Mouse (Mus musculus): ENCODE measurements around the gene Pbx1.

The Pbx1 gene

GRCm38 (mm10) chr1:168272091-168272490 lies 160.0 kb downstream of the Pbx1 start:
- no peak for DNase-seq (ENCODE audit: low spot score in 2 of 2)

DNA sequence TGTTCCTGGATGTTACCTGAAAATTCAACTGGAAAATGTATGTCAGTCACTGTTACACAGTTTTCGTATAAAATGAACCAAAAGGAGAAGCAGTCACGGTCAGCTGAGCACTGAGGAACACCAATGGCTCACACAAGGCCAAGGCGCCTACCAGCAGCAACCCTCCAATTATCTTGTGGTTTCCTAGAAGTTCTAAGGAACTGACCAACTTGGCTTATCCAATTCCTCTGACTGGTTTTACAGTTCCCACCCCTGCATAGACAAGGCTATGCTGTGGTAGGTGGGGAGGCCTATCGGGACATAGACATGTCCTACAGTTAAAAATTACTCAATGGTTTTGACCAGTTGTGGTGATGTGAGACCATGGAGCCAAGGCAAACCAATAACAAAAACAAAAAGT lies 160.9 kb downstream of the Pbx1 start:
- DNase-seq (ENCODE audit: low spot score in 2 of 2), result no peak

DNA sequence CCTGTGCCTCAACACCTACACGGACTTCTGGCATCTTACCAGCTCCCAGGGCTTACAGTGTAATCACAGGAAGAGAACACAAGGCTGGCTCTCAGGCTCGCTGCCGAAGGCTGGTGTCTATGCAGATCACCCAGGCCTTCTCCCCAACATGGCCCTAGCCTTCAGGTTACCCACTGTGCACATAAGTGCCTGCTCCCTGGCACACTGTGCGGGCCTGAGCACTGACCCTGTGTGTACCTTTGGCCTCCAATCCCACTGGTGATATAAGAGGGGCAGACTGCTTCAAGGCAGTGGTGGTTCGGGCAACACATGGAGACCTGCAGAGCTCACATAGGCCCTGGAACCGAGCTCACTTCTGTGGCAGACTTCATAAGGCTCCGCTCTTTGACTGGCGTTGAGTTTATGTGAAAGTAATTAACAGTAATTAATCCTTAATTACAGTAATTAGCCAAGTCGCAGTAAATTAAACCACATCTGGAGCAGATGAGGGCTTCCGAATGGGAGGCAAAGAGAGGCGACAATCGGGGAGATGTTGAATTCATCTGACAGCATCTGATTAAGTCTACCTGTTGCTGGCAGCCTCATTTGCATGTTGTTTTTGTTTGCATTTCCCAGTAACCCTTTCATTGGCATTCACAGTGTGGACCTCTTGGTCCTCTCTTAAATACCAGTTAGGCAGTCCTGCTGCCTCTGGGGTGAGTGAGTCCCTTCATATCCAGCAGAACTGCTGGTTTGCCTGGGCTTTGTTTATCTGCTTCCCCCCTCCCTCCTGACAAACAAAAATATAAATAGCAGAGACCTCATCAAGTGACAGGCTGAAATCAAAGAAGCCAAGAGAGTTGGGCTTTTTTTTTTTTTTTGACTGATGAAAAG lies 163.1 kb downstream of the Pbx1 start:
- no peak for DNase-seq (ENCODE audit: low spot score in 2 of 2)

DNA sequence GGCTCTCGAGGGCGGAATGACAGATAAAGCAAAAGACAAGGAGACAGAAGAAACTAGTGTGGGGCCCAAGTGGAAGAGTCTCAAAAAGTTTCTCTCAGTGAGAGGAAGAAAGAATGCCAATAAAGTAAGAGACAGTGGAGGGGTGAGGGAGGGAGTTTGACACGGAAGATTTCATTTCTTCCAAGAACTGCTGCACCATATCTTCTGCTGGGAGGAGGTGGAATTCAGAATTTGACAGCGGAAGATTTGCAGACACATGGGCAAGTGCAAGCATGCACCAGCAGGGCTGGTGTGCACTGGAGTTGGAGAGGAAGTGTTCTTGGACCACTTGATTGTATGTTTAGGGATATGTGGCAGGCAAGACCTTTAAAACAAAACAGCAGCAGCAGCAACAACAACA lies 163.8 kb downstream of the Pbx1 start:
- no peak for DNase-seq (ENCODE audit: low spot score in 2 of 2)

- DNase-seq (ENCODE audit: low spot score in 2 of 2), result no peak
Observed at GRCm38 (mm10) chr1:168265594-168266390, 166.3 kb downstream of the Pbx1 start.

DNA sequence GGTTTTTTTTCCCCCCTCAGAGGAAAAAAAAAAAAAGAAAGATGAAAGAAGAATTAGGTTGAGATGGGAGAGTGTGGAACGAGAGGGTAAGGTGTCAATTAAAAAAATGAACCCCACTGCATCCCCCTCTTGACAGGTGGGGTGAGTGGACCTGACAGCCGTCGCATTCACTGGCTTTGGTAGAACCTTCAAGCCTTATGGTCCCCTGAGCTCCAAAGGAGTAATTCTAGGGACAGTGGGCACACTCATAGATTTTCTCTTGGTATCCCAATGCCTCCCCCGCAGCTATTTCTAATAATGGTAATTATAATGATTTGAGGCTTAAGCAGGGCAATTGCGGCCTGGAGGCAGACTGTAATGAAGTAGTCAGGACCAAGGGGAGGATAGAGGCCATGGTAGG lies 167.0 kb downstream of the Pbx1 start:
- no peak for DNase-seq (ENCODE audit: low spot score in 2 of 2)

GRCm38 (mm10) chr1:168260391-168260790 lies 171.7 kb downstream of the Pbx1 start:
- no peak for DNase-seq (ENCODE audit: low spot score in 2 of 2)

DNA sequence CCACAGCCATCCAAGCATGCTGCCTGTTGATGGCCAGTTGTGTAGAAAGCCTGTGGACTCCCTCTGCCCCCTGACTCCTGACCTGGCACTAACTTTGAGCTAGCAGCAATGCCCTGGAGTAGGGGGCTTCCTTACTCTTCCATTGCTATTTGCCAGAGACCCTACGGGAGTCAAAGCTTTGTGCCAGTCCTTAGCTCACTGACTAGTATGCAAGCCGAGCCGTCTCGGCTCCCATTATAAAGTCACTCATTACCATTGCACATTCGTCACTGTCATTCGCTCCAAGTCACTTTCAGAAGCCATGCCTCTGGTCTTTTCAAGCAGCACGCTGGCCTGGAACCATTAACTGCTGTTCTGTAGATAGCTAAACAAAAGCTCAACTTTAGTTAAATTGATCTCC lies 173.2 kb downstream of the Pbx1 start:
- no peak for DNase-seq (ENCODE audit: low spot score in 2 of 2)

DNA sequence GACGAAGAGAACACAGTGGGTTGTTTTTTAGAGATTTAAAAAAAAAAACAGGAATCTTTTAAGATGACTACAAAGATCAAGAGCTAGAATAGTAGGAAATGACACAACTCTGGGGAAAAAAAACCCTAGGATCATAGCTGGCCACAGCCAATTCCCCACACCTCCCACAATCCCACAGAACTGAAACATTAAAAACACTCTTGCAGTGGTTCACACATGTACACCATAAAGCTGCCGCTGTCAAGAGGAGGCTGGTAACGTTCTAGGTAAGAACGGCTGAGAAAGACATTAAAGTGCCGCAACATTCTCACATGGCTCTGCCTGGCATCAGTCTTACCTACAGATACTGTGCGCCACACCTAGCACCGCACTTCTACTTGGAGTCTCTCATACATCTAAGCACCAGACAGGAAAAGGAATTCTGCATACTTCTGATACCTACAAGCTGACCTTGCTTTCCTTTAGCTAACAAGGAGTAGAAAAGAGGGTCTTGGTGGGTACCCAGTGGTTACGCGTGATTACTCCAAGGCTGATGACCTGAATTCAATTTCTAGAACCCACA lies 176.6 kb downstream of the Pbx1 start:
- DNase-seq (ENCODE audit: low spot score in 2 of 2), result no peak

GRCm38 (mm10) chr1:168246968-168247724 lies 184.9 kb downstream of the Pbx1 start:
- DNase-seq (ENCODE audit: low spot score in 2 of 2), result no peak

DNA sequence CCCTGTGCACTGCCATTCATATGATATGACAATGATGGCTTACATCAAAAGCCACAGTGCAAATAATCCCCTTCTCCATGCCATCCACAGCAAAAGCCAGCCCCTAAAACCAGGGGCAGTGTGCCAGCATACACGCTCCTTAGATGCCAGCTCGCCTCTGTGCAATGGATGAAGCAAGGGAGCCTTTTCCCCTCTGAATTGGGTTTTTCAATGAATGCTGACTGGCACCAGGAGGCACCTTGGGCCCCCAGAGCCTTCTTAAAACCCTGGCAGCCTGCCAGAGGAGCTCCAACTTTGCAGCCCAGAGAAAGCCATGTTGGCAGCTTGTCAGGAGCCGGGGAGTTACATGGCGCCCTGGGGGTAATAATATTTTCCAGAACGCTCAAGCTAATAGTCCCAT lies 186.5 kb downstream of the Pbx1 start:
- DNase-seq (ENCODE audit: low spot score in 2 of 2), result peak in 1 of 2 experiments; percentile 53

DNA sequence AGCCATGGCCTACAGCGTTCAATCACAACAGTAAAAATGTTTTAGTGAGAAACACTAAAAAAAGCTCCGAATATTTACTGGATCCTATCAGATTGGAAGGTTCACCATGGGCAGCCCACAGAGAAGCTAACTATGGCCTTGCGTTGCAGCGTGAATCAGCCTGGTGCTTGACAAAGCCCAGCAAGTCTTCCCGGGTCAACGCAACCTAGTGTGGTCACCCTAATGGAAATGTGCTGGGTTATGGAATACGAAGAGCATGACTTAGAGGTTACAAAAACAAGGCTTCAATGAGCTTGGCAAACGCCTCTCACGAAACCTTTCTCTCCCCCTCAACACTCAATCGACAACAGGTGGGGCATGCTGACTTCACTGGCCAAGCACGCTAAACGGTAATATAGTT lies 188.3 kb downstream of the Pbx1 start:
- DNase-seq (ENCODE audit: low spot score in 2 of 2), result no peak

DNA sequence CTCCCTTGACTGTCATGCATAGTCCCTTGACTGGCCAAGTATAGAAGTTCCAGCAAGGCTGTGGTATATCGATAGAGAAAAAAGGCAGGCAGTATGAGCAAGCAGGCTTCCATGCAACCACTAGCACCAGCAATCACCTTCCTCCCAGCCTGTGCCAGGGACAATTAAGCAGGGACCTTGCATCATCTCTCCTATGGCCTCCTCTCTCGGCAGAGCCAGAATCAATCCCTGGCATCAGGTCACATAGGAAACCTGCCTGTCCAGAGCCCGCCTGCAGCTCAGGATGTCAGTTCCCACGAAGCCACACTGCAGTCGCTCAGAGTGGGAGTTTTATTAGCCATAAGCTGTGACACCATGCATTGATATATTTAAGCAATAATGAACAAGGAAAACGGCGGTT lies 189.0 kb downstream of the Pbx1 start:
- DNase-seq (ENCODE audit: low spot score in 2 of 2), result no peak

DNA sequence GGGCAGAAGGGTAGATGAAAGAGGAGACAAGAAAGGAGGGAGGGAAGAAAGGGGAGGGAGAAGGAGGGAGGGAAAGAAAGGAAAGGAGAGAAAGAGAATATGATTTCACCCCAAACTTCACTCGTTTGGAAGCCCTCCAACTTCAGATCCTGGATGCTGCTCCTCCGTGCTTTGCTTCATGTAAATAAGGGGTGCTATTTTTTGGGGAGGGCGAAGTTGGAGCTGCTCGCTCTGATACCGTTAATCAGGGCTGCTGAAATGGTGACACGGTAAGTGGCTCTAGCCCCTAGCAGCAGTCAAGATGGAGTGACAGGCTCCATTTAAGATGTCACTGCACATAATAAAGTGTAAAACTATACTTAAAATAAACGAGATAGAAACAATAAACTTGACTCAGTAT lies 190.8 kb downstream of the Pbx1 start:
- no peak for DNase-seq (ENCODE audit: low spot score in 2 of 2)

- no peak for DNase-seq (ENCODE audit: low spot score in 2 of 2)
Observed at GRCm38 (mm10) chr1:168240846-168241245, 191.2 kb downstream of the Pbx1 start.

GRCm38 (mm10) chr1:168240386-168240785 lies 191.7 kb downstream of the Pbx1 start:
- no peak for DNase-seq (ENCODE audit: low spot score in 2 of 2)

DNA sequence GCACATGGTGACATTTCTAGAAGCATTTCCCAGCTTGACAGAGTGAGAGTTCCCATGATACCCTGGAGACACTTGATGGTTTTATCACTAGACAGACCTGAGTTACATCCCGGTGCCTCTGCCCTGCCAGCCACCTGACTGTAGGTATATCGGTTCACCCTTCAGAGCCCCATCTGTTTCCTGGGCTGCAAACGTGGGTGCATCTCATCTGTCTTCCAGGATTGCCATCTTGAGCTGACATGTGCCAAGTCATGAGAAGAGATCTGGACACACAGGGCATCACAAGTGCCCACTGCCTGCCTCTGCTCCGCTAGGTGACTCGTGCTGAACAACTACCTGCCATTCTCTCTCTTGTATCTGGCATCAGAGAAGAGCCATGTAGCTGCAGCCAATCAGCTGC lies 196.0 kb downstream of the Pbx1 start:
- DNase-seq (ENCODE audit: low spot score in 2 of 2), result no peak

GRCm38 (mm10) chr1:168234355-168234754 lies 197.7 kb downstream of the Pbx1 start:
- peak in 1 of 2 experiments; percentile 53 for DNase-seq (ENCODE audit: low spot score in 2 of 2)

GRCm38 (mm10) chr1:168233182-168233581 lies 198.9 kb downstream of the Pbx1 start:
- DNase-seq (ENCODE audit: low spot score in 2 of 2), result no peak

GRCm38 (mm10) chr1:168231548-168232429 lies 200.3 kb downstream of the Pbx1 start:
- peak in 1 of 2 experiments; percentile 36 for DNase-seq (ENCODE audit: low spot score in 2 of 2)

DNA sequence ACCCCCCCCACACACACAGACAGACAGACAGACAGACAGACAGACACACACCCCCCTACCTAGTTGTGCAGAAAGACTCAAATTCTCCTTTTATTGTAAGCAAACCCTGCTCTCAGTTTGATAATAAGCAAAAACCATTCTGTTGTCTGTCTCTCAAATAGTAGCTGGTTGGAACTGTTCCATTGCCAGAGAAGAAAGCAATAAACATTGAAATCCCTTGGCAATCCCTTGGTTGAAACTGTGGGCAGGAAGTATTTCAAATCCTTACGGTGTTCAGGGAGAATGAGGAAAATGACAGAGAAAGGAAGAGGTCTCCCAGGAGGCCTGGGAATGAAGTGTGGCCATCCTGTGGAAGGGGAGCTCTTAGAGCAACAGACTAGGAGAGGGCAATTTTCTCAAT lies 201.2 kb downstream of the Pbx1 start:
- no peak for DNase-seq (ENCODE audit: low spot score in 2 of 2)
